Mouse (Mus musculus) cerebellum, postnatal 36 days (tissue): Measurements from ENCODE around the gene Cux1.

ENCODE experiments used
- DNase-seq, 2 experiments: peaks; one replicate each; pipeline ENCODE4 v3.0.0; 2021 to 2022; ENCODE audit warnings: mixed read lengths in 2 of 2

The Cux1 gene

DNA sequence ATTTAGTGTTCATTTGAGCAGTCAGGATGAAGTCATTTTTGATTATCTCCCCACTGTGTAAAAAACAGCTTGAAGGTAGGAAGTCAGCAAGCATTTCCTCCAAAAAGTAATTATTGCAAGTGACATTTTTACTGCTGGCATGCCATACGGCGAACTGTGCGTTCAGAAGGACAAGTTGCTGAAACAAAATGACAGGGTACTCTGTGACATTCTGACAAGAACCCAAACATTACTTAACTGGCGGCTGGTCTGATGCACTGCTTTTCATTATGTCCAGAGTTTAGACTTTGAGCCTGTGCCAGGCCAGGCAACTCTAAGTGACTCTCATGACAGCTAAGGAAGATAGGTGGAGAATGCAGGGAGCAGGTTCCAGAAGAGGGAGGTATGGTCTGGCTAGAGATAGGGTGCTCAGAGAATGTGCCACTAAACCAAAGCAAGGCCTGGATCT lies 274.3 kb downstream of the Cux1 start:
- peak in 1 of 2 experiments; percentile 36 for DNase-seq

DNA sequence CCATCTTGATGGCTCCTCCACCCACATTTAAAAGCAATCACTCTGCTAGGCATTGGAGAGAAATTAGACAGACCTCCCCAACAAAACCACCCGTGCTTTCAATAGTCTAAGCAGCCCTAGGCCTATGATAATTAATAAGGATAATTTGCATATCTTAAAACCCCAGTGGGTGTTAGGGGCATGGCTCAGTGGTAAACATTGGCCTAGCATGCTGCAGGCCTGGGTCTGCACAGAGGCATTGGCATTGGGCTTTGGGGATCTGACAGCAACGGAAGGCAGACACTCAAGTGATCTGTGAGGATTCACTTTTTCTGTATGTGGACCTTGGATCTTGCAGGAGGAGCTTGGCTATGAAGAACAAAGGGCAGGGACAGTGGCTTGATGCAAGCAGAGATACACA lies 274.9 kb downstream of the Cux1 start:
- no peak for DNase-seq

DNA sequence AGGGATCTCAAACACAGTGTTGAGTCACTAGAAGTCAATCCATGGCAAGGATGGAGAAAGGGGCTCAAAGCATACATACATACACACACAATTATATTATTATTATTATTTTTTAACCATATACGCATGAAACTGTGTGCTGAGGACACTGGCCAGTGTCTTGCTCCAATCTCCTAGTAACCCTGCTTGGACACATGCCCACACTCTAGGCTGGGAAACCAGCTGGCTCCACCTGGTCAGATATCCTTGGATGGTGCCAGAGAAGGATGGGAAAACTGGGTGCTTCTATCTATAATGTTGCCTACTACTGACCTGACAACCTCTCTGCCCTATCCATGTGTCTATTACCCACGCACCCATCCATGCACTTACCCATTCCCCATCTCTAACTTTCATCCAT lies 275.7 kb downstream of the Cux1 start:
- peak in 1 of 2 experiments; percentile 20 for DNase-seq

DNA sequence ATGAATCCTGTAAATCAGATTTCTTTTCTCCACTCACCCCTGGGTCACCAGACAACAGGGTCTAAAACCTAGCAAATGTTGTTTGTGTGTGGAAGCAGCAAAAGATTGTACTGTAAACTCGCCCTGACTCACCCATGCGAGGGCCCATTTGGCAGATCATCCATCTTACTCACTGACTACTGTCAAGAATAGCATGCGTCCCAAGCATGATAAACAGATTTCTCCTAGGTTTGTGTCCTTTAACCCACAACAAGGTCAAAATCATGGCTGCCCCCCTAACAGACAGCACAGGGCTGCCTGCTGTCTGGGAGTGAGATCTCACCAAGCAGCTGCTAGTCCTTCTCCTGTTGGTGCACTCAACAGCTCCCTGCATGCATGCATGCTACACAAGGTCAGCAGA lies 277.5 kb downstream of the Cux1 start:
- no peak for DNase-seq

DNA sequence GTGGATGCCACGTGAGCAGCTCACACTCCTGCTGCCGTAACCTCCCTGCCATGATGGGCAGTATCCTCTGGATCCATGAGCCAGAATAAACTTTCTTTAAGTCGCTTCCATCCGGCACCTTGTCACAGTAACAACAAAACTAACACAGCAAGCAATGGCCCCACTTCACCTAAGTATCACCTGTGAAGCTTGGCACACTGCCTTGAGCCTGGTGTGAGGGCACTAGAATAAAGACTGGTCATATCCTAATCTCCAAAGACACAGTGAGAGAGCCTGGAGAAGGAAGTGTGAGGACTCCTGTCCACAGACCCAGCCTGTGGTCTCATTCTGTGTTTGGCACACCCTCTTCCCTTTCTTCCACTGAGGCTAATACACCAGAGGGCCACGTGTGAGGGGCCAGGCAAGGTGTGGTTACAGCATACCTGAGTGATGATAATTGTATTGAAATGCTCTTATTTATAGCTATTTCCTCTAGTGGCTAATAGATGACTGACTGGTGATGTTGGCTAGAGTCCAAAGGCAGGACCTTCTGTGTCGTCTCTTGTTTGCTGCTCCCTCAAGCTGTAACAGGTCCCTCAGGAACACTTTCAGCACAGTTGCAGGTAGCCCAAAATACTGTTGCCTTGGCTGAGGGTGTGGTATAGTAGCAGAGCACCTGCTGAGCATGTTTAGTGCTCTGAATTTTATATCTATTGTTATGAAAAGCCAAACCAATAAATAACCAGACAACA lies 278.8 kb downstream of the Cux1 start:
- peak; percentile 25 to 47 for DNase-seq

DNA sequence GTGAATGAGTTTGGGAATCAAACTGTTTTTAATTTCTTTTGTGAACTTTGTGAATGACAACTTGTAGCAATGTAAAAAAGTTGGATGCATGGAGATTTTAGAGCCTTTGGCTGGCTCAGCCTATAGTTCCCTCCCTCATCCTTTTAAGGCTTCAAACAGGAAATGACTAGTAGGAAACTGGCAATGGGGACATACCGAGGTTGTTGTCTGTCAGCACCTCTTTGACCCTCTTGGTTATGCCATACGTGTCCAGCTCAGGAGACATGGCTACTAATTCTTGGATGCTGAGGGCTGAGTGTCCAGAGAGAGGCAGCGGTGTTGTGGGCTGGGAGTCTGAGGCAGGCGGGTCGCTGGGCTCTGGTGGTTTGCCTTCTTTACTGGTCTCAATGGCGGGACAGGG lies 280.7 kb downstream of the Cux1 start:
- DNase-seq = no peak

DNA sequence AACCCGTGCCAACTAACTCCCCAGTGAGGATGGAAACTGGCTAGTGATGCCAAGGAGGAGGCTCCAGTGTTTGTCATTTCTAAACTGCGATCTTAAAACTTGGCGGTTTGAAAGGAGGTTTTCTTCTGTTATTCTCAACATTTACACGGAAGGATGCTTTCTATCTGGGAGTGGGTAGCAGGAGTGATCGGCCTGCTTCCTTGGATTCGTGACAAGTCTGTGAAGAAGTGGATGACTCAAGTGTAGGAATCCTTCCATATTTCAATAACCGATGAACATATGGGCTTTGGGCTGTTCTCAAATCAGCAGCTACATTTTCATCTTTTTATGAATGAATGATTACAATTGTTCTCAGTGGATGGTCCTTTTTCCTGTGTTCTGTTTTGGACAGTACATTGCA lies 282.2 kb downstream of the Cux1 start:
- DNase-seq = no peak

DNA sequence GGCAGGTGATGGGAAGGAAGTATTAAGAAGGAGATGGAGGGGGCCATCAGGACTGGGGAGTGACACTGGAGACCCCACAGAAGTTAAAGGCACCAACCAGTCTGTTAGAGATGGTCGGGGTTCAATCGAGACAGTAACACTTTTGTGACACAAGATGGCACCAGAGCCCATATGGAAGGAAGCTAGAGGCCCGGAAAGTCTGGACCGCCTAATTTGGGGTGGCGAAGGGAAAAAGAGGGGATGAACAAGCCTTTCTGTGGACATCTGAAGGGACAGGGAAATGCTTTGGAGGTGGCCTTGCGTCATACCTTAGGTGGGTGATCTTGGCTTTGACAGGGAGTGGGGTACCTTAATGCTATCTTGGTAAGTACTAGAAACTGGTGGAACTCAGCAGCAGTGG lies 285.9 kb downstream of the Cux1 start:
- DNase-seq = peak; percentile 33 to 53

DNA sequence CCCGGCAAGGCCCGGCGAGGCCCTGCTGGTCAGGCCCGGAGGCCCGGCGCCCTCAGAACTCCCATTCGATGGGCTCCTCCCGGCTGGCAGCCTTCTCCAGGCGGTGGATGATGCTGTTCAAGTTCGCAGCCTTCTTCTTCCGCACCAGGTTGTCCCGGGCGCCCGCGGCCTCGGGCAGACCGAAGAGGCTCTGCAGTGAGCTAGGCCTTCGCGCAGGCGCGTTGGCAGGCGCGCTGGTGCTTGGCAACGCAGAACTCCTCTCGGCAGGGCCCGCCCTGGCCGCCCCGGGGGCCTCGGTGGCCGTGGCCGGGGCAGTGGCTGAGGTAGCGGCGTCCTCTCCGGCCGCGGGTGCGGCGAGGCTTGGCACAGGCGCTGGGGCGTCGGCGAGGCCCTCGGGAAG lies 292.6 kb downstream of the Cux1 start:
- no peak for DNase-seq

DNA sequence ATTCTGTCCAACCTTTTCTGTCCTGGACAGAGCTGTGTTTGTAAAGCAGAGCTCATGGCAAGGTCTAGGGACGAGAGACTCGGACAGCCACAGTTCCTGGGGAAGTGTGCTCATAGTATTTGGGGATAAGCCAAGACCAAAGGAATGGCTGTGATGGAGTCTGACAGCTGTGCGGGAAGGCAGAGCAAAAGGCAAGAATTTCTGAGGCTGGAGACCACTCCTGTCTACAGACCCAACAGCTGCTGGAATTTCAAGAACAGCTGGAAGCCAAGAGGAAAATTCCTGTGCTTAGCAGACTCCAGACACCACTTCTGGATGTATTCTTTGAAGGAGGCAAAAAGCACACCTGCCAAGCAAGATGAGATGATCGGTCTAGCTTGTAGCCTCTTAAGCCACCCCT lies 297.4 kb downstream of the Cux1 start:
- DNase-seq = no peak

DNA sequence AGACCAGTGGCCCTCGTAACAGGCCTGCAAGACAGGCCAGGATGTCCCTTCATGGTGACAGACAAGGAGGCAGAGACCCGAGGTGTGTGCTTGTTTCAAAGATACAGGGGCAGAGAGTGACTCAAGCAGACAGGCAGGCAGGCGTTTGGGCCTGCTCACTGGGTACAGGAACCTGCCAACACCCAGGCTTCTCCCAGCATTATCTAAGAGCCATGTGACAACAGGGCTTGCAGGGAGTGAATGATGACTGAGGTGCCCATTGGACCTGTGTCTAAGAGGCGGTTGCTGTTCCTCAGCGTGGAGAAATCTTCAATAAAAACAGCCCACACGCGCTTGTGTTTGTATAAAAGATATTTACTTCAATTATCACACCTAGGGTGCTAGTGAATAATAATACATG lies 301.2 kb downstream of the Cux1 start:
- DNase-seq = no peak

DNA sequence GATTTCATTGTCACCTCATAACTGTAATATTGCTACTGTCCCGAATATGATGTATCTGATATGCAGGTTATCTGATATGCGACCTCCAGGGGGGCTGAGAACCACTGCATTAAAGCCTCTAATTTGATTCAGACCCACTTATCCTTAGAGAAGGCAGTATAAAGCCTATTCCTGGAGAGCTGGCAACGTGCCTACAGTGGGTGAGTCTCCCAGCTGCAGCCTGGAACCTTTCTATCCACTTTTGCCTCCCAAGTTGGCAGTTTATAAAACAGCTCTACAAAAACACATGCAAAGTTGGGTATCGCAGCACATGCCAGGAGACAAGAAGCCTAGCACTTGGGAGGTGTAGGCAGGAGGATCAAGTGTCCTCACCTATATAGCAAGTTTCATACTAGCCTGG lies 303.9 kb downstream of the Cux1 start:
- no peak for DNase-seq

DNA sequence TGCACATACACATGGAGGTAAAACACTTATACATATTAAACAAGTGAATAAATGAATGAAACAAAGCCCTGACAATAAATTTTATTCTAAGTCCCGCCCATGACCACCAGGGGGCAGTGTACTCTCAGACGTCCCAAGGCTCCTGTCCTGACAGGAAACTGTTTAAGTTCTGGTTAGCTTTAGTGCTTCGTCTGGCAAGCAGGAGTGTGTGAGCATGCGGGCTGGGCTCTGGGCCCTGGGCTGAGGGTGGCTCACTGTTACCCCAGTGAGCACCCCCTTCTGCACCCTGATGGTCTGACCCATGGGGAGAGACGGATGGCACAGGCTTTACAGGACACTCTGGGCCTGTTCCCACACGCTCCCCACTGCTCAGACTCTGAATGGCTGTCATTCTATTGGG lies 308.4 kb downstream of the Cux1 start:
- peak; percentile 70 to 72 for DNase-seq

DNA sequence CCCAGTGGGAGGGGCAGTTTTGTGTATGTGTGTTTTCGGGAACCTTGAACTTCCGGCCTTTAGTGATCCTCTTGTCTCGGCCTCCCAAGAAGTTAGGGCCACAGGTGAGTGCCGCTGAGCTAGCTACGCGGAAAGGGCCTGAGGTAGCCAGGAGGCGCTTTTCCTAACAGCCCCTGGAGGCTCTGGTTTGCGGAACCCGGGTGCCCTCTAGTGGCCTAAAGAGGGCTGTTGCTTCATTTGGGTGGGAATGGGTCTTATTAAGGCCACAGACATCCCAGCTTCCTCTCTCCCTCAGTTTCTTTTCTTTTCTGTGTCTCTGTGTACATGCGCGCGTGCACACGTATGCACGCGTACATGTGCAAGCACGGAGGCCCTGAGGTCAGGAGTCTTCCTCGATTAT lies 314.4 kb downstream of the Cux1 start:
- peak; percentile 75 to 80 for DNase-seq

DNA sequence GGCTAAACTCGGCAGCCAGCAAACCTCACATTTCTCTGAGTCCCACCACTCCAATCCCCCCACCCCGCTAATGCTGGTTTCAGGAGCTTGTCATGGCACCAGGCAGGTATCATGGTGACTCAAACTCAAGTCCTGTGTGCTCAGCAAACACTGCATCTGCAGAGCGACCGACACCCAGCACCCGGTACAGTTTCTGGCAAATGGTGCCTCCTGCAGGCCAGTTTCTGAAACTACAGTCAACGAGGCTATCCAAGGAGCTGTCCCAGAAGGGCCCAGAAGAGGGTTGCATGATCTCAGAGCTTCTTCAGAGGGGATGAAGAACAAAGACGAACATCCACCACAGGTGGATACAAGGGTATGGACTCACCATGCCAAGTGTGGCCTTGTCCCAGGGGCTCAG lies 316.3 kb downstream of the Cux1 start:
- DNase-seq = peak in 1 of 2 experiments; percentile 31

DNA sequence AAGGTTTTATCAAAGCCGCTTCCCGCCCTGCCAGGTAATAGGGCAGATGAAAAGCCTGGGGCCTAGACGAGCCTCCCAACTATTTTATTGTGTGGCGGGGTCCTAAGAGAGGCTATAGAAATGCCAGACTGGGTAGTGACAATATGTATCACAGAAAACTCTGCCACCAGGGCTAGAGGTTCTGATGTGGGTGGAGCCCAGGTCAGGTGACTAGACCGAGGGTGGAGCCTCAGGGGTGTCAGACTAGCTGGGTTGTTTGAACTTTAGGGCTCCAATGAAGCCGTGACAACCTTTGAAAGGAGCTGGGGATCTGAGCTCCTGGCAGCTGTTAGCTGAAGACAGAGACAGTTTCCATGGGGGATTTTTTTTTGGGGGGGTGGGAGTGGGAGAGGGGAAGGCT lies 318.8 kb downstream of the Cux1 start:
- no peak for DNase-seq

DNA sequence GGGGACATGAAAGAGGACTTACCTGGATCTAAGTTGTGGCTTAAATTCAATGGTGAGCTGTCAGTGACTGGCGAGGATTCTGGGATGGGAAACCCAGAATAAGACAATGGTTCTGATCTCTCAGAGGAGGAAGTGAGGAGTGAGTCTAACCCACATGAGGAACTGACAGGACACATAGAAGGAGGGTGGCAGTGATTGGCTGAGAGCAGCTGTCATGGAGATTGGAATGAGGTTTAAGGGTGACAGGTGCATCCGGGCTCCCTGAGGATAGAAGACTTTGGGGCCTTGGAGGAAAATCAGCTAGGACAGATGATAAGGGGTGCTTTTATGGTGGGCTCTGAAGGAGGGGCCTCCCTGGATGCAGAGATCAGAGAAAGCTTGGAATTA lies 320.8 kb downstream of the Cux1 start, which contains the start of gene Sh2b2:
TSS of gene Sh2b2 (minus strand) at position 105 of the 387 bp plus-strand sequence.
- DNase-seq = no peak

DNA sequence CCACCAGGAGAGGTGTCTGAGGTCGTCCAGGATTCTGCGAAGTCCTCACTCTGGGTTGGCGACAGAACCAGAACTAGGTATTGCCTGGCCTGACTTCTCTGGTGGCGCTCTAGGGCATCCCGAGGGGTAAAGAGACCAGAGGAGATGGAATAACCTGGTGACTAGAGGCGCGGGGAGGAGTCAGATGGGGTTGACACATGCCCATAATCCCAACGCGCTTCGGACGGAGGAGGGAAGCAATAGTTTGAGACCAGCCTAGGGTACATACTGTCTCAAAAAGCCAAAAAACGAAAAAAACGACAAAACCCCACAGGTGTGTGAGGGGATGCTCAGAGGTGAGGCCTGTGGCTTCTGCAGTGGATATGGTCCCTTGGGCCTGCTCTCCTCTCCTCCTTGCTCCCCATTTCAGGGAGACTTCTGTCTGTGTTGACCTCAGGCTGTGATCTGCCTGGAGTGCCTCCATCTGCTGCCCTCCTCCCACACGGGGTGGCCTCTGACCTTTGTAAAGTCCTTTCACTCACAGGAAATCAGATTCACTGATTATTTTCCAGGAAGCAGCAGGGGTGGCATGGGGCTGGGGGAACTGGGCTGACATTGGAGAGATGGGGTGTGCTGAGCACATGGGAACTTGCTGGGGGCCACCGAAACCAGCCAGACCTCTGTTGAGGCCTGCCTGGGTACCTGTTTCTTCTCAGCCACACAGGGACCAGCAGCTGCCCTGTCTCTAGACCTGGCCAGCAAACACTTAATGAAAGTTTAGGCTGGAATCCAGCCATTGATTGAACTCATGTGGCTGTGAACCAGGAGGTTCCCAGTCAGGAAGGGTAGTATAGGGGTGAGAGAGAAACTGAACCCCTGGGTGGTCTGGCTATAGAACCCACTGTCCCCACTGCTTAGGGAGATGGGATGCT lies 321.5 kb downstream of the Cux1 start:
- no peak for DNase-seq

DNA sequence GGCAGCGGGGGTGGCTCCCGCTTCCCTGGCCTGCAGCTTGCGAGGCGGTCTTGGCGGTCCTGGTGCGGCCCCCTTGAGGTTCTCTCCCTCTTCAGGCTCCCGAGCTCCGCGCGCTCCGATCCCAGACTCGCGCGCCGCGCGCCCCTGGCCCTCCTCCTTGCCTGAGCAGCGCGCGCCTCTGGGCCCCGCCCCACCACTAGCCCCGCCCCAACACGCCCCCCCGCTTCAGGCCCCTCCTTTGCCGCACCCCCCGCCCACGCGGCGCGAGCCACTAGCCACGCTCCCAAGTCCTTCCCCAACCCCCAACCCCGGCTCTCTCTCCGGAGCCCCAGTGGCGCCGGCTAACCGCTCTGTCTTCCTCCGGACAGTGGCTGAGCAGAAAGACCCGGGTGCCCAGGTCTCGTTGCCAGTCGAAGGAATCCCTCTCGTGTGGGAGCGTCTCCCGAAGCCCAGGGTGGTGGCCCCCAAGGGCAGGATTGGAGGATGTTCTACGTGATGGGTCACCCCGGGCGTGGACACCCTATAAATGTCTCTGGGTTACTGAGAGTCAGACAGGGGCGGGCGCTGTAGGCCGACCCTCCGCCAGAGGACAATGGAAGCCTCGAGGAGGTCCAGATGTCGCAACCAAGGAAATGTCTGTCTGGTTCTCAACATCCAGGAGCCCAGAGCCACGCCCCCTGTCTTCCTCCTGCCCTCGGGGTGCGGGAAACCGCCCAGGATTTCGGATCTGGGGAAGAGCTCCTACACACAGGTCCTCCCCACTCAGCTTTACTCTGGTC lies 322.3 kb downstream of the Cux1 start:
- peak; percentile 55 to 72 for DNase-seq

DNA sequence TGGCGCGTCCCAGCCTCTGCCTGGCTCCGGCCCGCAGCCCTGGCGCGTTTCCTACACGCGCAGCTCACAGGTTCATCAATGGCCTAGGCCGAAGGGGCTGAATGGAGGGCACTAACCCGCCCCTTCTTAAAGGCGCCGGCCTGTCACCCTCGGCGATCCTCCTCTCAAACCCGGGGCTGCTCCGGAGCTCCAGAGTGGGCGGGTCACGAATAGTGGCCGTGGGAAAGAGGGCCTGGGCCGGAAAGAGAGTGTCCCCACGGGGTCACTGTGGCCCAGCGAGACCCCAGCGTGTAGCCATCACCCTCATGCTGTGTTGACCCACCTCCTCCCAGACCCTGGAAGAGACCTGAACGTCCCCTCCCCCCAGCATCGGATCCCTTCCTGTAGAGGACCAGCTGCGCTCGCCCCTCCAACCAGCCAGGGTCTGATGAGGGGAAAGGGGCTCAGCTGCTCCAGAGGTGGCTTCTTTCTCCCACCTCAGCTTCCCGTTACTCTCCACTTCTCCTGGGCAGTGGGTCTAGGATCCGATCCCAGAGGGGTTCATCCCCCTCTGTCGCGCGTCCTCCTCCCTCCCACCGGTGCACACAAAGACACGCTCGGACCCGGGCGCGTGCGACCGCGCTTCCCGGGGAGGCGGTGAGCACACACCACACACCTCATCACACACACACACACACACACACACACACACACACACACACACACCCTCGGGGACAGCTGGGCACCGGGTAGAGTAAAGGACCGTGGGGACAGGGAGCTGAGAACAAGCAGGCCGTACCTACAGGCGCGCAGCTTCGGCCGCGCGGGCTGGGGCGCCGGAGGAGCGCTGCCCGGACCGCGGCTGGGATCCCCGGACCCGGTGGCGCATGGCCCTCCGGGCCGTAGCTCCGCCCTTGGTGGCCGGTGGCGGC lies 323.2 kb downstream of the Cux1 start:
- peak; percentile 20 for DNase-seq

DNA sequence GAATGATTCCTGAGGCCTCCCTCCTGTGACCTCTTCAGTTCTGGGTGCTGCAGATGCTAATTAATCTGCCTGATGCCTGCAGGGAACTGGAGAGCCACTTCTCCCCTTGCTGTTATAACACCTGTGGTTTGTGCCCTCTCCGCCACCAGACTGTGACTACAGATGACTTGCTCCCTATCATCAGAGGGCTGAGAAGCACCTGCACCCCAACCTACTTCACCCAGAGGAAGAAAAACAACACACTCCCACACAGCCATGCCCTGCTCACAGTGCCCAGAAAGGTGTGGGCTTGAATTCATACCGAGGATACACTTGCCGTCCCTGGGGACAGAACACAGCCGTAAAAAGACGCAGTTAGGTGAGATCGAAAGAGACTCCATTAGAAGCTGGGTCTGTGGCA lies 326.1 kb downstream of the Cux1 start:
- DNase-seq = no peak

DNA sequence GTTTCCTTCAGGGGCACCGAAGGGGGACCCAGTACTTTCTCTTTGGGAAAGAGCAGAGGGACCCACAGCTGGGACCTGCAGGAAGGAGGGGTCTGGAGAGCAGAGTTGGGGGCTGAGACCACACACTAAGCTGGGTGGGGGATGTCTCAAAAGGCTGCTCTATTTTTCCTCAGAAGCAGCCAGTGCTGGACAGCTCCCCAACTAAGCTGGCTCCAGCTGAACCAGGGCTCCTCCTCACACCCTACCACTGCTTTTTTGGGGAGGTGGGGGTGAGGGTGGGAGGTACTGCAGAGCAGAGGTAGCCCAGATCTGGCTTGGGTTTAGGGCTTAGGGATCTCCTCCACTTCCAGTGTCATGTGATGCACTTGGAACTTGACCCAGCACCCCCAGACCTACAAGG lies 326.9 kb downstream of the Cux1 start:
- DNase-seq = no peak
